Mouse (Mus musculus) monocyte, adult 5-6 weeks (primary cell): ENCODE measurements around the gene Cgas. TPM values are rescaled to one million over a fixed set of nuclear protein-coding genes. Genes with fewer than 3 reads are reported as not detected.

Source experiments
- ATAC-seq: fragments of 153-309, 156-312 bp; replicated peaks from 2 replicates; pipeline ENCODE4 v1.8.0; 2017; ENCODE audit warnings: mild to moderate bottlenecking; ENCODE audit not compliant: low TSS enrichment, insufficient number of reproducible peaks, severe bottlenecking, poor library complexity, low FRiP score
- total RNA-seq: library from RNA; stranded (forward); fragments of 200-1000, 200-491, 200-594 nt; gene quantifications from 3 replicates; pipeline ENCODE4 v1.2.3, GENCODE M21; 2017

The Cgas gene
- total RNA-seq, 1 experiment from 2014 or later = 6.5 TPM

DNA sequence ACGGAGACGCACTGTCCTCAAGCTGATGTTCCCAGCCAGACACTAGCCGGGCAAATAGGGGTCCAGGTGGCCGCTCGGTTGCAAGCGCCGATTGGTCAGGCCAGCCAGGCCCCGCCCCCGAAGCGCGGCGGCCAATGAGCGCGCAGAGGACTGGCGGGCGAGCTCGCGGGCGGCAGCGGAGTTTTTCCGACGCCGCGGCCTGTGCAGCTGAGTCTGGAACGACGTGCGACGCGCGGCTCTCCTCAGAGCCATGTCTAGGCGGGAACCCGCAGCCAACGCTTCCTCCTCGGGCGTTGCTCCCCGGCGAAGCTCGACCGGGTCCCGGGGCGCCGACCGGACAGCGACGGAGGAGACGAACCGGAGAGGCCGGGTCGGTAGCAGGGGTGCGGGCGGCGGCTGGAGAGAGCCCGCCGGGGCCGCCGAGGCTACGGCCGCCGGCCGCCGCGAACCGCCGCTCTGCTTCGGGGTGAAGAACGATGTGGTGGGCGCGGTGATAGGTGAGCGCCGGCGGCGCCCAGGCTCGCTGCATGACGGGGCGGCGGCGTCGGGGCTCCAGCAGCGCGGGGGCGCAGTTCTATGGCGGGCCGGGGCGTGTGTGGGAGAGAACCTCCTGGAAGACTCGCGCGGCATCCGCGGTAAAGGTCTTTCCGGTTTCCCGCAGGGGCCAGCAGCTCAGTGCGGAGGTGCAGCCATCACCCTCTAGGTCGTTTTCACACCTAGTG is 47.2 kb downstream of the Cgas start, which contains the start of gene Ddx43:
Gene Ddx43 (plus strand): TSS at position 148 of the 722 bp plus-strand sequence.
- 0 out of 2 replicates have a peak, but pooled peaks have one; percentile 35 for ATAC-seq

DNA sequence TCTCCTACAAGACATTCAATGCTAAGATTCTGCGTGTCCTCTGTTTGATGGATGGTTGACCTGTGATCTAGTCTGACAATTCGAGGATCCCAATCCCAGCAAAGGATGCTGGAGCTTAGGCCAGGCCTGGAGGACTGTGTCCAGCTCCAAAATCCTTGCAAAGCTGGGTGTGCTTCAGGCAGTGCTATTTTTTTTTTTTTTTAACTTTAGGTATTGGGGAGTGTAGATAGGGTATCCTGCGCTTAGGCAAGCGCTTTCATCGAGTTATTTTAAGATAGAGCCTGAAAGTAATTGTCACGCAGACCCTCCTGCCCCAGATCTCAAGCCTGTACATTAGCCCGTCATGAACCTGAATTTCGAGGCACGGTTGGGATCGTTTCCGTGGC is 47.8 kb downstream of the Cgas start:
- no peak for ATAC-seq

DNA sequence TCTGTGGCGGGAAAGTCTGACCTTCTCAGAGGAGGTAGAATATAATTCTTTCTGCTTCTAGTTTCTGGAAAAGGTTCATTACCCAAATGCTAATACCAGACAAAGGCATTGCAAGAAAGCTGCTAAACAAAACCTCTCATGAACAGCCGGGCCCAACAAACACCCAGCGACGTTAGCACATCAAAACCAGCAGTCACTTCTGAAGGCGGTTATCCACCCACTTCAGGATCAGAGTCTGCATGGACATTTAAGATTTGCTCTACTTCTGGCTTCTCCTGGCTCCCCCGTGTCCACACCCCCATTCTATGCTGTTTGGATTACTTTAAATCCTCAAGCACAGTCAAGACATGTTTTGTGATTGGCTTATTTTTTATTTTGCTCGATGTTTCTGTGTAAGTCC is 48.4 kb downstream of the Cgas start:
- ATAC-seq = no peak

DNA sequence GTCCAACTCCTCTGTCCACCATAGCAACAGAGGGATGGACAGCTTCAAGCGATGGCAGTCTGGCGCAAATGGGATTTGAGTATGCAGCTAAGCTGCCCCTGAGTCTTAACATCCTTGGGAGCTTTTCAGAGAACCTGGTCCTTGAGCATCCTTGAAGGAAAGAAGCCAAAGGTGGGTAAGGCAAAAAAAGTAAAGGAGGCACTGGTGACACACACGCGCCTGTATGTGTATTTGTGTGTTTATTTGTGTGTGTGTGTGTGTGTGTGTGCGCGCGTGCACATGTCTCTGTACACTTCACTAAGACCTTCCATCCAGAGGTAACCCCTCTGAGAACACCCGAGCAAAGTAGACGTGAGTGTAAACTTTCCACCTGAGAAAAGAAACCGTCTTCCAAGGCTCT is 49.3 kb downstream of the Cgas start:
- no peak for ATAC-seq

DNA sequence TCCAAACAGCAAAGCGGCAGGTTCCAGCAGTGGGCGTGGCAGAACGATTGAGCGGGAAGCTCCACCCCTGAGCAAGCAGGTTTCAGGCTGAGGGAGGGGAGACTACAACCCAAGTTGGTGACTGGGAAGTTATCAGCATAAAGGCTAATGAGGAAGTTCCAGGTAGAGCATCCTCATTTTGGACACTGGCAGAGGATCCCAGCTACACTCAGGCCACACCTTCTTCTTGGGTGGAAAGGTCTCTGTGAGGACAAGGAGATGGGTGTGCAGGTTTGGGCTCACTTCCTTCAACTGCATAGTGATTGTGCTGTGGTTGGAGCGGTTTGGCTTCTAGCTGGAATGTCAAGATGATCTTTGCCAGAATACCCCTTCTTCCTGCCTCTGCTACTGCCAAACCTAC is 53.1 kb downstream of the Cgas start:
- no peak for ATAC-seq

DNA sequence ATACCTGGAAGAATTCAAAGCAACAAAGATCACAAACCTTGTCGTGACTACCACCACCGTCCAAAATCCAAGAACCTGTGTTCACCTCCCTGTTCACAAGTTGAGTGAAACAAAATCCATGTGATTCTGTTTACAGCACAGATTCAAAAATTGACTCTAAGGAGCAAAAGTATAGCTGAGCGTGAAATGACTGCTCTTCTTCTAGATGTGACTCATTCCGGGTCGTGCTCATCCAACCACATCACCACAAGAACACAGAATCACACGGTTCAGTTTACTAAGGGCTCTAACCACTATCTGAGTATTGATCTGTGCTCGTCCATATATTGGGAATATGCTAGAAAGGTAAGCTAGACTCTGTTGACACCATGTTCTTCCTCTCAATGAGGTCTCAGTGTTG is 56.1 kb downstream of the Cgas start:
- no peak for ATAC-seq

DNA sequence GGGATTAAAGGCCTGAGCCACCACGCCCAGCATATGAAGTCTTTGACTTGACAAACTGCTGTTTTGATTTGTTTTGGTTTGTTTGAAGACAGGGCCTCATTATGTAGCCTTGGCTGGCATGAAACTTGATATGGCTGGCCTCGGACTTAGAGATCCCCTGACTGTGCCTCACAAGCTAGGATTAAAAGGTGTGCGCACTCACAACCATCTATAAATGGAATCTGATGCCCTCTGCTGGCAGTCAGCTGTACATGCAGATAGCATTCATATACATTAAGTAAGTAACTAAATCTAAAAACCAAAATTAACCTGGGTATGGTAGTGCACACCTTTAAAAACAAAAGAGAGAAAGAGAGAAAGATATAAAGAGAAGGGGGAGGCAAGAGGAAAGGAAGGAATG is 57.1 kb downstream of the Cgas start:
- no peak for ATAC-seq

Other genes with a start within 250 kb of the Cgas start
- not detected in 3 replicates for gene Gsta1, start 212.6 kb downstream of the Cgas start, total RNA-seq
- gene Gm3776, start 186.1 kb downstream of the Cgas start, total RNA-seq = not detected in 3 replicates
- not detected in 3 replicates for gene Gm10639, start 153.3 kb downstream of the Cgas start, total RNA-seq
- not detected in 3 replicates for gene Omt2a, start 128.4 kb downstream of the Cgas start, total RNA-seq
- not detected in 3 replicates for gene Omt2b, start 115.6 kb downstream of the Cgas start, total RNA-seq
- gene Gsta2, start 87.4 kb downstream of the Cgas start, total RNA-seq = 2.0 TPM in 1 of 3 replicates, not detected in the others
- gene Dppa5a, start 75.1 kb downstream of the Cgas start, total RNA-seq = not detected in 3 replicates
- 0.87 TPM in 1 of 3 replicates, not detected in the others for gene Ooep, start 64.5 kb downstream of the Cgas start, total RNA-seq
- gene Ddx43, start 47.5 kb downstream of the Cgas start, total RNA-seq = 2.8 to 15.4 TPM (median 3.9 TPM) in 3 replicates
- gene Mto1, start 5.0 kb upstream of the Cgas start, total RNA-seq = 29.0 to 42.6 TPM (median 34.6 TPM) in 3 replicates
- gene Gm17324, start 5.5 kb upstream of the Cgas start, total RNA-seq = not detected in 3 replicates
- gene Eef1a1, start 45.9 kb upstream of the Cgas start, total RNA-seq = 6,370 to 7,055 TPM (median 6,774 TPM) in 3 replicates
- 9.0 to 13.2 TPM (median 9.8 TPM) in 3 replicates for gene Slc17a5, start 144.8 kb upstream of the Cgas start, total RNA-seq
- gene Cd109, start 172.3 kb upstream of the Cgas start, total RNA-seq = 0.29 TPM in 1 of 3 replicates, not detected in the others